Mouse (Mus musculus) kidney, postnatal 14 days (tissue): Measurements from ENCODE around the gene Ddx39.

Experiments used
- DNase-seq: peaks from one replicate; pipeline ENCODE4 v3.0.0; 2022; ENCODE audit warnings: mixed read lengths

The Ddx39 gene

DNA sequence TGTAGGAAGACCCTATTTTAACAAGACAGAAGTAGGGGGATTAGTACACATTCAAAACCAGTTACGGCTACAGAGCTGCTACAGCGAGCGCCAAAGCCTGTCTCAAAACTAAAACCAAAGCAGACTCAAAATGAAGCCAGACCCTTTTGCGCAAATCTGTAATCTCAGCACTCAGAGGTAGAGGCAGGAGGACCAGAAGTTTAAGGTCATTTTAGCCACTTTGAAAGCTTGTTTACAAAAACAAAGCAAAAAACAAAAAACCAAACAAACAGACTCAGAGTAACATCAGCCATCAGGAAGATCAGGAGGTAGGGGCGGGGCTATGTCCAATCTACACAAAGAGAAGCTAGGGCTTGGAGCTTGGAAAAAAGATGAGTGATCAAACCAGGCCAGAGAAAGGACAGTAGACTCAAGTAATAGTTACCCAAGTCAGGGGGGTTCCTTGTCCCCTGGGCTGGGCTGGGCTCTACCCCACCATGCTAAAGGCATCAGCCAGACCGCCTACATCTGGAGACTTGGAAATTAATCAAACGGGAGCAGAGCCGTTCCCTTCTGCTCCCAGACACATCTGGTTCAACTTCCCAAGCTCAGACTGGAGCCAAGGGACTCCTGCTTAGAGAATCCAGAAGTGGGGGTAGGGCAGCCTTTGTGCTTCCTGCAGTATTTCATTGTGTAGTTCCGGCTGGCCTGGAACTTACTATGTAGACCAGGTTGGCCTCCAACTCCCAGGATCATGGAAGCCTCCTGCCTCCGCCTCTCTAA, 24.2 kb downstream of the Ddx39 start:
- DNase-seq, result peak; percentile 62

DNA sequence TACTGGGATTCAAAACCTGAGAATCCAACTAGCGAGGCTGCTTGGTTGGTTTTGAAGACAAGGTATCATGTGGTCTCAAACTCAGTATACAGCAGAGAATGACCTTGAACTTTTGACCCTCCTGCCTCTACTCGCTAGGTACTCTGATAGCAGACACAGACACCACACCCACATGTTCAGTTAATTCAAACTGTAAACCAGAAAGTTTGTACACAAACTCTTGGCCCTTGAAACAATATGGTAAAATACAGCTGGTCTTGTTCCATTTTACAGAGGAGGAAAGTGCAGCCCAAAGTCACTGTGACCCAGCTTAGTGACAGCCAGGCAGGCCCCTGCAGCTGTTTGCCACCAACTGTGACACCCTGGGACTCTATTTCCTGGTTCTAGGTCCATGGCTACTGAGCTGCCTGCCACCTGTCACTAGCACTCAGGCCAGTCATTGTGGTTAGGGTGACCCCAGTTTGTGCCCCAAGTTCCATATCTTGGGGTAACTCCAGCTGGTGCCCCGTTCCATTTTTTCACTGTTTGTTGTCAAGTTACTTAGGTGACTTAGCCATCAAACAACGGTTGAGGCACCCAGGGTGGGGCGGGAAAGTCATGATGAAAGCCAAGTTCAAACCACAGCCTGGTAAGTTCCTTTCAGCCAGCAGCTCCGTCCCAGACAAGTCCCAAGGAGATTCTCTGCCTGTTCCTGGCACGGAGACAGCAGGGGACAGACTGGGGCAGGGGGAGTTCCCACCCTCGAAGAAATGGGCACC, 24.9 kb downstream of the Ddx39 start:
- no peak for DNase-seq

DNA sequence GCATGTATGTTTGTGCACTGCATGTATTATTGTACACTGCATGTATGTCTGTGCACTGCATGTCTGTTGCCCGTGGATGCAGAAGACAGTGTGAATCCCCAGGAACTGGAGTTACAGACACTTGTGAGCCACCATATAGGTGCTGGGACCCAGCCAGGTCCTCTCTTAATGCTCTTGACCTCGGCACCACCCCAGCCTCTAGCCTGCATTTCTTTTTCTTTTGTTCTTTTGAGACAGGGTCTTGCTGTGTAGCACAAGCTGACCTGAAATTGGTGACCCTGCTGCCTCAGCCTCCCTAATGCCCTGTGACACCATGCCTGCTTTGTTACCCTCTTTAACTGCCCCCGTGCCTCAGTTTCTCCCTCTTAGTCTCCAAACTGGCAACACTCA, 25.6 kb downstream of the Ddx39 start:
- DNase-seq, result no peak

- peak; percentile 88 for DNase-seq
Observed at GRCm38 (mm10) chr8:83740976-83741741, 26.2 kb downstream of the Ddx39 start, which contains the start of gene Adgre5. Gene Adgre5 (minus strand): TSS chr8:83741326.

GRCm38 (mm10) chr8:83741849-83742655, 27.1 kb downstream of the Ddx39 start:
- no peak for DNase-seq

- no peak for DNase-seq
Observed at GRCm38 (mm10) chr8:83742968-83743367, 28.0 kb downstream of the Ddx39 start.

DNA sequence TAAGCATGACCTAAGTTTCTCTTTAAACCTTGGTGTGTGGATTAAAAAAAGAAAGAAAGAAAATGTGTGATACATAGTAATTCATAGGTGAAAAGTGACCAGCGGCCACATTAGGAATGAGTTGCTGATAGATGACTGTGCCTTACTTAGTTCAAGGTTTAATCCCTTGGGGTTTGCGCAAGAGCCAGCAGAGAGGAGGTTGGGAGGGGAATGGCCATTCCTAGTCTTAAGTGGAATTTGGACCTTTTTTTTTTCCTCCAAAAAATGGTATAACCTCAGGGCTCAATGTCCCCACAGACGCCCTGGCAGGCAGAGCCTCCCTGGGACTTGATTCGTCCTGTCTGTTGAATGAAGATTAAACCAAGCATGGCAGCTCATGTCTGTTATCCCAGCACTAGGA, 29.1 kb downstream of the Ddx39 start:
- no peak for DNase-seq

DNA sequence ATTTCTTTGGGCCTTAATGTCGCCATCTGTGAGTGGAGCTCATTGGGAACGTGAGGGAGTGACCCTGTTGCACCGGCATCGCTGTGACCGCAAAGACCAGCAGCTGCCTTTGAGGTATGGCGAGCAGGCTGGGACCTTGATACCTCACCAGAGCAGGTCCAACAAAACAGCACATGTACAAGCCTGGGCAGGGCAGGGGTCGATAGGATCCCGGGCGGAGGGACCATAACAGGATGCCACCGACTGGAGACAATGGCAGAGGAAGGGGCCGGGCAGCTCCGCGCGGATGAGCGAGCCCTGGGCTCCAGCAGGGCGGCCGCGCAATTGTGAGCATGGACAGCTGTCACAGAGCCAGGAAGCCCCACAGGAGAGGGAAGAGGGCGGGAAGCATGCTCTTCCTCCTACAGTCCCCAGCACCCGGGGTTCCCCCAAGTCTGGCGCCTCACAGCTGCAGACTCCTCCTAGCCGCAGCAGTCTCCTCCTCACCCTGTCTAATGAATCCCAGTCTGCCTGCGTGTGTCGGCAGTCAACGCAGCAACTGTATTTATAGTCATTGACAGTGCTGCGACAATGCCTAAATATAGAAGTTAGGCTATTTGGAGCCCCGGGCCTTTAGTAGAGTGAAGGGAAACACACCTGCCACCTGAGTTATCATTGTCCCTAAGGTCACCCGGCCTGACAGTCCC, 32.8 kb downstream of the Ddx39 start:
- DNase-seq, result peak; percentile 85

- DNase-seq, result peak; percentile 34
Observed at GRCm38 (mm10) chr8:83748708-83749107, 33.7 kb downstream of the Ddx39 start.

DNA sequence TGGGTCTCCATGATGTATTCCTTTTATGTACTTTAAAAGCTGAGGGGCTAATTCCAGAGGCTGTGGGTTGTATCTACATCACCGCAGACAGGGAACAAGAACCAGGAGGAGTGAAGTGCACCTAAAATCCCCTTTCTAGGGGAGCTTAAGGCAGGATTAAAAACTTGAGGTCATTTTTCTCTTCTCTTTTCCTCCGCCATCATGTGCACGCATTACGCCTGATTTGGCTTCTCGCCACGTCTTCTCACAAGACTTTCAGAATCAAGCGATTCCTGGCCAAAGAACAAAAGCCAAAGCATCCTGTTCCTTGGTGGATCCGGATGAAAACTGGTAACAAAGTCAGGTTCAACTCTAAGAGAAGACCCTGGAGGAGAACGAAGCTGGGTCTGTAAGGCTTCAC, 34.3 kb downstream of the Ddx39 start:
- peak; percentile 40 for DNase-seq

GRCm38 (mm10) chr8:83754149-83754548, 39.2 kb downstream of the Ddx39 start:
- DNase-seq, result no peak

- no peak for DNase-seq
Observed at GRCm38 (mm10) chr8:83756273-83756672, 41.3 kb downstream of the Ddx39 start.

- DNase-seq, result no peak
Observed at GRCm38 (mm10) chr8:83757084-83757607, 42.2 kb downstream of the Ddx39 start.

DNA sequence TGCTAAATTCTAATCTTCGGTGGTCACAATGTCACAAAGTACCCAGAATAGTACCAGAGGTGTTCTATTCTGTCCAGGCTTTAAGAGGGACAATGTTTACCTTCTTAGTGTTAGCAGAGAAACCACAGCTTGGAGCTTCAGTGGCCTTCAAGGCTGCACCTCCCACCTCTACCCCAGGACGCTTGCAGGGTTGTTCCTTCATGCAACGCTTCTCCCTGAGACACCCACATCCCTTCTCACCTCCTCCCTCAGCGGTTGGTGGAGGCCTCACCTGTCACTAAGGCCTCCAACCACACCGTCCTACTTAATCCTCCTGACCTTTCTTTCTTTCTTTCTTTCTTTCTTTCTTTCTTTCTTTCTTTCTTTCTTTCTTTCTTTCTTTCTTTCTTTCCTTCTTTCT, 43.3 kb downstream of the Ddx39 start:
- DNase-seq, result no peak

DNA sequence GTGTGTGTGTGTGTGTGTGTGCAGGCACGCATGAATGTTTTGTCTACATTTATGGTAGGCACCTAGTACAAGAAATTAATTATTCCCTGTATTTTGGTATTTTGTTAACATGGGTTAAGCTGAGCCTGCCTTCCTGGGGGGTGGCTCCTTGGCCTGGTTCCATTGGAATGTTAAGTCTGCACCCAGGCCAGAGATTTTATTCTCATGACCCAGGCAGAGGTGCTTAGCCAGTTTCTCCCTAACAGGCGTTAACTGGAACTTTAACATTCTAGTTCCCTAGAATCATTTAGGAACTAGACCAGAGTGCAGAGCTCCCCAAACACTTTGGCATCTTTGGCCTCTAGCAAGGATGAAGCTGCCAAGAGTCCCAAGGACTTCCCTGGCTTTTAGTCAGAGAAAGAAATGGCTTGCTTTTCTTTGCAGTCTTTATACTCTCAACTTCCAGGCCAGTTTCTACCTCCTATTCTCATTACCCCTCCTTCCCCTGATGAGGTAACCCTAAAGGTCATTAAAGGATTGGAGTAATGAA, 44.3 kb downstream of the Ddx39 start:
- DNase-seq, result peak; percentile 47

DNA sequence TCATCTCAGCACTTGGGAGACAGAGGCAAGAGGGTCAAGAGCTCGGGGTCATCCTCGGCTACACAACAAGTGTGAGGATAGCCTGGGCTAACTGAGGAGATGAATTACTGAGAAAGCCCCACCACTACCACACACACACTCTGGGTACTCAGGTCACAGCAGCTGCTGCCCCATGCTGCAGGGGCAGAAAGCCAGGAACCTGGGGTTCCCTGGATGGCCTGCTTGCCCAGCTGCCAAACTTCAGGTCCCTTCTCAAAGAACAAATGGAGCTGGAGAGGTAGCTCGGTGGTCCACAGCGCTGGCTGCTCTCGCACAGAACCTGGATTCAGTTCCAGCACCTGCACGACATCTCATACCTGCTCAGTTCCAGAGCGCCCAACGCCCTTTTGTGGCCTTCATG, 49.1 kb downstream of the Ddx39 start:
- DNase-seq, result no peak

DNA sequence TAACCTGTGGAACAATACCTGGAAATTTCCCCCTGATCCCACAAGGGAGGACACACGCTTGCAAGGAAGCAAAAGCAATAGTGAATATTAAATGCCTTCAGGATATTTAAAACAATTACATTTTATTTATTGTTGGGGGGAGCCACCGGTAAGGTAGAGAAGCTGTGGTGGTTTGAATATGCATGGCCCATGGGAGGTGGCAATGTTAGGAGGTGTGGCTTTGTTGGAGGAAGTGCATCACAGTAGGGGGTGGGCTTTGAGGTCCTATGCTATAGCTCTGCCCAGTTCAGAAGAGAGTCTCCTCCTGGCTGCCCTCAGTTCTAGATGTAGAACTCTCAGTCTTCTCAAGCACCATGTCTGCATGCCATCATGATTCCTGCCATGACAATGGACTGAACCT, 49.7 kb downstream of the Ddx39 start:
- no peak for DNase-seq

DNA sequence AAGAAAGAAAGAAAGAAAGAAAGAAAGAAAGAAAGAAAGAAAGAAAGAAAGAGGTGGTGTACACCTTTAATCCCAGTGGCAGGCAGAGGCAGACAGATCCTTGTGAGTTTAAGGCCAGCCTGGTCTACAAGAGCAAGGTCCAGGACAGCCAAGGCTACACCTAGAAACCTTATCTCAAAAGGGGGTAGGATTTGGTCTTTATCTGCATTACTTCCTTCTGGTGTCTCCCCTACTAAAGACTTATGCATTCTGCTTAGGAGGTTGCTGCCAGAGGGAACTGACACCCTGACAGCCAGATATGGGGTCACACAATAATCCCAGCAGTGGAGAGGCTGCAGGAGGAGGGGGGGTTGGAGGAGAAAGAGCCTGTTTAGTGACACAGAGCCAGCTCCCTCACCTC, 50.7 kb downstream of the Ddx39 start:
- no peak for DNase-seq

DNA sequence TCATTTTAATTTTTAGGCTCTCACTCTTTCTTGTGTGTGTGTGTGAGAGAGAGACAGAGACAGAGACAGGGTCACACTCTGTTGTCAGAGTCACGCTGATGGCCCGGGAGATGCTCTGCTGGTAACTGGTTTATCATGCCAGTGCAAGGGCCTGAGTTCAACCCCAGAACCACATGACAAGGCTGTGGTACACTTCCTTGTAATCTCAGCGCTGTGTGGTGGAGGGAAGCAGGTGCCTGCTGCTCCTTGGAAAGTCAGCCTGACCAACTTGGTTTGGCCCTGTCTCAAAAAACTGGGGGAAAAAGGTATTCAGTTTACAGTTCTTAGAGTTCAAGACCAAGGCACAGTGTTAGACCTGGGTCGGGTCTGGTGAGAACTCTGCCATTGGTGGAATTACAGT, 52.5 kb downstream of the Ddx39 start:
- DNase-seq, result no peak

- no peak for DNase-seq
Observed at GRCm38 (mm10) chr8:83768526-83768925, 53.5 kb downstream of the Ddx39 start.

DNA sequence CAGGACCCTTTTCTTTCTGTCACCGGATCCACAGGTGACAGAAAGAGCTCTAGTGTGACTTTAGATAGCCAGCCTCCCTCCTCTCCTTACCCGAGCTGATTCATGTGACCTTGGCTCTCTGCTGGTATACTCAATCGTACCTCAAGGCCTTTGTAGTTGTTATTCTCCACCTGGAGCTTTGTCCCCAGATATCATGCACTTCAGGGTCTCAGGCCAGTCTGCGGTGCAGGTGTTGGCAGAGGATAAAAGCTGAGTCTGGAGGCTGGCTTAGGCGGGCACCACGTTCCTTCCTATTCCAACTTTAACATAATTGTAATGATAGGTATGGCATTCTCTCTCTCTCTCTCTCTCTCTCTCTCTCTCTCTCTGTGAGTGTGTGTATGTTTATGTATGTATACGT, 54.7 kb downstream of the Ddx39 start:
- no peak for DNase-seq

DNA sequence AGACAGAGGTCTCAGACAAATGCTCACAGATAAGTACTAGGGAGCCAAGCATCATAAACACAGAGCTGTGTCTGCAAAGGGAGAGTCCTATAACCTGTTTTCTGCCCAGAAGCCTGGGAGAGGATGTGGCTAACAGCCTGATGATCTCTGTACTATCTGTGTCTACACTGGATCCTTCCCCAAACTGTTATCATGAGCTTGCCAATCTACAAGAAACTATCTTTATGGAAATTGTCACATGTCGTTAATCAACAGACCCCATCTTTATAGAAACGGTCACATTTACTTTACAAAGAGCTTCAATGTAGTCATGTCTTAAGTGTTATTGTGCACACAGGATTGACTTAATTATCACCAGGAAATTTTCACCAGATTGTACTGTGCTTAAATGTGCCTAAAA, 55.7 kb downstream of the Ddx39 start:
- no peak for DNase-seq
